Mouse (Mus musculus) G1E (cell line): ENCODE results near the gene Ndufb4. TPM values are rescaled to one million over a fixed set of nuclear protein-coding genes. Genes with fewer than 3 reads are reported as not detected.

ENCODE experiments used
- ATAC-seq: 2 replicates; pipeline ENCODE4 v1.8.0; 2016; ENCODE audit warnings: mild to moderate bottlenecking; ENCODE audit not compliant: insufficient number of reproducible peaks, poor library complexity, low FRiP score, severe bottlenecking; ENCODE audit errors: extremely low read depth
- DNase-seq: peaks from one replicate; pipeline ENCODE4 v3.0.0; 2012; ENCODE audit warnings: low spot score
- H3K27me3 ChIP-seq: 2 replicates; pipeline ENCODE4 v1.6.1; 2012; ENCODE audit warnings: mild to moderate bottlenecking, low read length, inconsistent platforms; ENCODE audit not compliant: insufficient read depth
- H3K36me3 ChIP-seq: replicated peaks from 2 replicates; pipeline ENCODE3; 2012; ENCODE audit warnings: mild to moderate bottlenecking, inconsistent platforms
- H3K4me1 ChIP-seq: 2 replicates; pipeline ENCODE4 v1.6.1; 2012; ENCODE audit warnings: low read depth, low read length, inconsistent platforms, mixed read lengths; ENCODE audit not compliant: insufficient read depth
- H3K4me3 ChIP-seq: 2 replicates; pipeline ENCODE4 v1.5.1; 2012; ENCODE audit warnings: low read depth, mild to moderate bottlenecking, inconsistent platforms, low read length, moderate library complexity, mixed read lengths
- H3K9me3 ChIP-seq: replicated peaks from 2 replicates; pipeline ENCODE4 v1.6.1; 2012; ENCODE audit warnings: inconsistent platforms
- CTCF ChIP-seq: IDR thresholded peaks from 2 replicates; pipeline ENCODE4 v1.5.1; 2012; ENCODE audit warnings: low read depth, low read length, inconsistent platforms, mixed read lengths
- GATA1 ChIP-seq: IDR thresholded peaks from 2 replicates; pipeline ENCODE4 v1.6.1; 2012; ENCODE audit warnings: borderline replicate concordance, low read length, inconsistent platforms, mixed read lengths
- GATA2 ChIP-seq: IDR thresholded peaks from 2 replicates; pipeline ENCODE4 v1.6.1; 2012; ENCODE audit warnings: low read depth, low read length, inconsistent platforms, borderline replicate concordance
- POLR2AphosphoS5 ChIP-seq: IDR thresholded peaks from 2 replicates; pipeline ENCODE4 v1.6.1; 2012; ENCODE audit warnings: low read depth, low read length, inconsistent platforms; ENCODE audit not compliant: insufficient replicate concordance
- TAL1 ChIP-seq: conservative IDR thresholded peaks from 2 replicates; pipeline ENCODE4 v1.6.1; 2012; ENCODE audit warnings: low read depth, low read length, inconsistent platforms, mixed read lengths
- polyA plus RNA-seq: library from polyadenylated mRNA; stranded (reverse); fragments of >175 nt; gene quantifications from 2 replicates; pipeline ENCODE4 v1.2.3, GENCODE M21; 2012
- total RNA-seq, 2 experiments: library from RNA; stranded (forward) in 1 of 2; stranded (reverse) in 1 of 2; fragments of 200-1000 nt in 1 of 2; fragments of >200 nt in 1 of 2; fragmentation: Nextera tagmentation in 1 of 2; gene quantifications; 2 replicates each; pipeline ENCODE4 v1.2.3; 2014 to 2017

Ndufb4 gene
- total and polyA plus RNA-seq, 3 experiments, result 19.0 to 37.1 (median 34.9) TPM

- DNase-seq, result no peak
- no peaks in the 10 kb centered on the region for H3K9me3 ChIP-seq
- no peak for ATAC-seq
- peaks cover 30% of the 10 kb centered on the region for H3K27me3 ChIP-seq
- peaks cover 44% of the 10 kb centered on the region for H3K4me1 ChIP-seq
- H3K36me3 ChIP-seq, result no peaks in the 10 kb centered on the region
- H3K4me3 ChIP-seq, result no peak overlapping the region
- TF ChIP-seq POLR2AphosphoS5 (no peak), GATA1 (no peak), TAL1 (no peak), GATA2 (no peak), CTCF (no peak)
Observed at GRCm38 (mm10) chr16:37680216-37680615, 26.0 kb upstream of the Ndufb4 start.

GRCm38 (mm10) chr16:37677586-37677985 is 23.3 kb upstream of the Ndufb4 start:
- no peaks in the 10 kb centered on the region for H3K36me3 ChIP-seq
- DNase-seq (no peak), ATAC-seq (no peak)
- H3K4me3 ChIP-seq, result no peak overlapping the region
- TF ChIP-seq GATA1 (no peak), GATA2 (no peak), CTCF (no peak), POLR2AphosphoS5 (no peak), TAL1 (no peak)
- no peaks in the 10 kb centered on the region for H3K9me3 ChIP-seq
- peaks cover 21% of the 10 kb centered on the region for H3K27me3 ChIP-seq
- peaks cover 24% of the 10 kb centered on the region for H3K4me1 ChIP-seq

- no peak for ATAC-seq
- H3K36me3 ChIP-seq, result no peaks in the 10 kb centered on the region
- TF ChIP-seq GATA2, result no peak
Observed at GRCm38 (mm10) chr16:37676677-37677072, 22.4 kb upstream of the Ndufb4 start.

GRCm38 (mm10) chr16:37676024-37676676 is 21.9 kb upstream of the Ndufb4 start:
- H3K27me3 ChIP-seq, result peaks cover 21% of the 10 kb centered on the region
- no peak for TF ChIP-seq TAL1
- no peak for TF ChIP-seq GATA1

More at GRCm38 (mm10) chr16:37676677-37677072, 22.4 kb upstream of the Ndufb4 start:
- no peak for DNase-seq
- H3K9me3 ChIP-seq, result no peaks in the 10 kb centered on the region
- H3K27me3 ChIP-seq, result peaks cover 21% of the 10 kb centered on the region
- peaks cover 15% of the 10 kb centered on the region for H3K4me1 ChIP-seq
- H3K4me3 ChIP-seq, result no peak overlapping the region

GRCm38 (mm10) chr16:37675326-37675725 is 21.1 kb upstream of the Ndufb4 start:
- Histone ChIP-seq H3K4me3 (no peak overlapping the region), H3K27me3 (peaks cover 21% of the 10 kb centered on the region), H3K9me3 (no peaks in the 10 kb centered on the region), H3K36me3 (no peaks in the 10 kb centered on the region), H3K4me1 (peaks cover 11% of the 10 kb centered on the region)
- TF ChIP-seq POLR2AphosphoS5 (no peak), GATA1 (no peak), TAL1 (no peak), GATA2 (no peak), CTCF (no peak)
- DNase-seq (no peak), ATAC-seq (no peak)

More at GRCm38 (mm10) chr16:37676024-37676676, 21.9 kb upstream of the Ndufb4 start:
- Histone ChIP-seq H3K4me1 (peaks cover 13% of the 10 kb centered on the region), H3K9me3 (no peaks in the 10 kb centered on the region), H3K36me3 (no peaks in the 10 kb centered on the region), H3K4me3 (no peak overlapping the region)
- ATAC-seq, result no peak
- DNase-seq, result no peak

- peaks cover 6% of the 10 kb centered on the region for H3K4me1 ChIP-seq
- H3K27me3 ChIP-seq, result peaks cover 6% of the 10 kb centered on the region; the same call in 1 of the 2 replicates
- H3K36me3 ChIP-seq, result no peaks in the 10 kb centered on the region
- H3K4me3 ChIP-seq, result no peak overlapping the region
- ATAC-seq, result no peak
- H3K9me3 ChIP-seq, result no peaks in the 10 kb centered on the region
- TF ChIP-seq CTCF, result no peak
- TF ChIP-seq GATA1, result no peak
- TF ChIP-seq TAL1, result no peak
- no peak for TF ChIP-seq POLR2AphosphoS5
- no peak for TF ChIP-seq GATA2
- no peak for DNase-seq
Observed at GRCm38 (mm10) chr16:37670666-37671283, 16.5 kb upstream of the Ndufb4 start.
